In genomic region chr17:45816566-45816965, GRCm38 (mm10) we compare ENCODE assay signal across 12 mouse cellular contexts.
"Had no signal": no experiment of that assay in that cellular context is flagged by ENCODE, and none has a peak within 500 bp of the region (broad histone marks: within the 10 kb centered on the region; RNA-seq: fewer than 3 reads in every experiment).

No protein-coding gene starts in this region.

- H3K27me3 ChIP-seq: kidney, embryonic 15.5 days had no signal

- H3K9me3 ChIP-seq: kidney, embryonic 15.5 days; limb, embryonic 10.5 days; liver, embryonic 15.5 days had no signal

- H3K4me1 ChIP-seq: liver, embryonic 15.5 days had no signal

- H3K36me3 ChIP-seq: kidney, embryonic 15.5 days; limb, embryonic 10.5 days; liver, embryonic 15.5 days; midbrain, embryonic 12.5 days had no signal

- H3K4me2 ChIP-seq: kidney, embryonic 15.5 days; liver, embryonic 11.5 days; liver, embryonic 15.5 days; lung, embryonic 14.5 days; midbrain, embryonic 12.5 days had no signal

- H3K9ac ChIP-seq: kidney, embryonic 15.5 days; liver, embryonic 15.5 days; lung, embryonic 14.5 days; midbrain, embryonic 12.5 days had no signal

- H3K27ac ChIP-seq: kidney, embryonic 15.5 days; left cerebral cortex, adult 2 months; limb, embryonic 10.5 days; liver, embryonic 15.5 days; midbrain, embryonic 12.5 days had no signal

- DNase-seq: lung, postnatal 4 days; right cerebral cortex, postnatal 25 days; spleen, adult 18-20 months; thymus, adult 18-20 months; thymus, postnatal 14 days had no signal

- H3K4me3 ChIP-seq: kidney, embryonic 15.5 days; left cerebral cortex, adult 2 months; limb, embryonic 10.5 days; liver, embryonic 15.5 days; midbrain, embryonic 12.5 days had no signal
